Mouse (Mus musculus) megakaryocyte, embryonic 14.5 days (primary cell): Measurements from ENCODE around the gene Ypel3. TPM values are rescaled to one million over a fixed set of nuclear protein-coding genes. Genes with fewer than 3 reads are reported as not detected.

Experiments used
- H3K27me3 ChIP-seq: replicated peaks from 2 replicates; pipeline ENCODE3; 2012; ENCODE audit warnings: inconsistent platforms
- H3K36me3 ChIP-seq: replicated peaks from 2 replicates; pipeline ENCODE3; 2012; ENCODE audit warnings: low read length, inconsistent platforms, mixed read lengths
- H3K4me1 ChIP-seq: 2 replicates; pipeline ENCODE4 v1.6.1; 2012; ENCODE audit warnings: inconsistent platforms
- H3K4me3 ChIP-seq: replicated peaks from 2 replicates; pipeline ENCODE3; 2012; ENCODE audit warnings: moderate library complexity, mild to moderate bottlenecking, inconsistent platforms
- H3K9me3 ChIP-seq: 2 replicates; pipeline ENCODE4 v1.6.1; 2012; ENCODE audit warnings: inconsistent platforms
- FLI1 ChIP-seq: IDR thresholded peaks from 2 replicates; pipeline ENCODE4 v1.6.1; 2012; ENCODE audit warnings: low read length, inconsistent platforms, mixed read lengths
- GATA1 ChIP-seq: IDR thresholded peaks from 3 replicates; pipeline ENCODE4 v1.6.1; 2012; ENCODE audit warnings: mixed read lengths, low read length, inconsistent platforms, borderline replicate concordance
- polyA plus RNA-seq: library from polyadenylated mRNA; stranded (reverse); fragments of >175 nt; gene quantifications from 2 replicates; pipeline ENCODE4 v1.2.3, GENCODE M21; 2012; ENCODE audit warnings: low replicate concordance; ENCODE audit not compliant: insufficient read depth

Gene Ypel3
- polyA plus RNA-seq, 1 experiment = 284 TPM

DNA sequence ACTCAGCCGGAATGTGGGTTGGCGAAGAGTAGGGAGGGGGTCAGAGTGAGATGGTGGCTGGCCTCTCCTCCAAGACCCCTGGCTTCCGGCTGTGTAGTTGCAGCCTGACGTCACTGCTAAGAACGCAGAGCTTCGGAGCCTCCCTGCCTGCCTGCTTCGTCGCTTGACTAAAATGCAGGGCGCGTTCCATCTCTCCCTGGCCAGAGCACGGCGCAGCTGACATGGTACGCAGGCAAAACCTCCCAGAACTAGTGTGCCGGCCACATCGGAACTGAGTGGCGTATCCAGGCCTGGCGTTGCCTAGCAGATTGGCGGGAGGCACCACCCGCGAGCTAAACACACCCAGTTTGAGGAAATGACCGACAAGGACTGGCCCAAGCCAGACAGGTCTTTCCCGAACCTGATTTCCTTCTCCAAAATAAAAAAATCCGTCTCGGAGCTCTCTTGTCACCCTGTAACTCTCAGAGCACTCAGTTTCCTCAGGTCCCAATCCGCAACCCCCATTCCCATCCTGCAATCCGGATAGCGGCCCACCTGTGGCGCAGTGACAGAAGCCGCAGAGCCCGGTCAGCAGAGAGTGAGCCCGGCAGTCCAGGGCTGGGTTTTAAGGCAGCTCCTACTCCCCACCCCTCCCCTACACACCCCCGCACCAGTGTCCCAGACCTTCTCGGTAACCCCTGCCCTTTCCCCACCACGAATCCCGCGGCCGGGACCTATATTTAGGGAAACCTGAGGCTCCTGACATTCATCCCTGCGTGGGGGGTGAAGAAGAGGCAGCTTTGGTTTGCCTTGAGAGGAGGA lies 22.9 kb downstream of the Ypel3 start:
- H3K36me3 ChIP-seq = peaks cover 53% of the 10 kb centered on the region
- peaks cover 84% of the 10 kb centered on the region for H3K4me1 ChIP-seq

DNA sequence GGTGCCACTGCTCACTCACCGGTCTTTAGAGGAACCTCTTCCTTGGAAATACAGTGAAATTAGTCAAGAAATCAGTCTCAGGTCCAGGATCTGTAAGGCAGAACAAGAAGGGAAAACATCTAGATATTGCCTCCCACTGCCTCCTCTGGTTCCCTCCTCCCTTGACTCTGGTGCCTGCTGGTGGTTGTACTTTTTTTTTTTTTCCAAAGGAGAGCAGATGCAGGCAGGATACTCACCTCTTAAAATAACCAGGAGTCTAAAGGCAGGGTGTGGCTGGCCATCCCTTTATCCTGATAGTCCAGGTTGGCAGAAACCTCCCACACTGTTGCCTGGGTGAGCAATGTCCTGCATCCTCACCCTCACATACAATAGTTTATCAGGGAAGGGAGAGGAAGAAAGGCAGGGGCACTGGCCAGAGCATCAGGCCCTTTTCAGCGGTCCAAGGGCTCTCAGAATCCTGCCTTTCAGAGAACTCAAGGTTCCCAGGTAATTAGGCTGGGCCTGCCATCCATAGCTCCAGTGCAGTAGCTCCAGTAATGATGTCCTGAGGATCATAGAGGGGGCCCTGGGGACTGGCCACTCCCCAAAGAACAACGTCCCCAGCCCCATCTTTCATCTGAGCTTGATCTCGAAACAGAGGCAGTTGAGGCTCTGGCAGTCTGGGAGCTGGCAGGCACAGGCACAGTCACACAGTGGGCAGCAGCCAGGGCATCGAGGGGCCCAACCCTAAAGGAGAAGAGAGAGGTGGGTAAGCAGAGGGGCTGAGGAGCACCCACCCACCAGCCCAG lies 23.7 kb downstream of the Ypel3 start:
- Histone ChIP-seq H3K36me3 (peaks cover 48% of the 10 kb centered on the region), H3K4me3 (peak overlapping the region; percentile 96)

More for the DNA sequence above, 22.9 kb downstream of the Ypel3 start:
- H3K9me3 ChIP-seq = no peaks in the 10 kb centered on the region
- no peaks in the 10 kb centered on the region for H3K27me3 ChIP-seq
- no peak for TF ChIP-seq GATA1
- TF ChIP-seq FLI1 = no peak
- peak overlapping the region; percentile 96 for H3K4me3 ChIP-seq

DNA sequence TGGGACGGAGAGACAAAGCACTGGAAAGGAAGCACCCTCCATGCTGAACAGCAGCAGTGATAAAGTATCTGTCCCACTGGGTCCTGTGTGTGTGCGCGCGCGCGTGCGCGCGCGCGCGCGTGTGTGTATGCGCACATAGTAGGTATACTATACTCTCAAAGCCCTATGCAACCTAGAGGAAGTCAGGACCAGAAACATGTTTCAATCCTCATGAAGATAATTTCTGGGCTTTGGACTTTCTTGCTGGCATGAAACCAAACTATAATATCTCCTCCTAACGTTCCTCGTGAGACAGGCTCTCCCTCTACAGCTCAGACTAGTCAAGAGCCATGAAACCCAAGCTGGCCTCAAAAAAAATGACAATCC lies 24.3 kb downstream of the Ypel3 start:
- TF ChIP-seq FLI1 (no peak), GATA1 (no peak)
- H3K4me3 ChIP-seq = peak overlapping the region; percentile 96
- peaks cover 44% of the 10 kb centered on the region for H3K36me3 ChIP-seq
- H3K4me1 ChIP-seq = peaks cover 80% of the 10 kb centered on the region
- H3K9me3 ChIP-seq = no peaks in the 10 kb centered on the region
- H3K27me3 ChIP-seq = no peaks in the 10 kb centered on the region

More for the DNA sequence above, 23.7 kb downstream of the Ypel3 start:
- Histone ChIP-seq H3K27me3 (no peaks in the 10 kb centered on the region), H3K9me3 (no peaks in the 10 kb centered on the region), H3K4me1 (peaks cover 84% of the 10 kb centered on the region)
- TF ChIP-seq FLI1 (no peak), GATA1 (no peak)

DNA sequence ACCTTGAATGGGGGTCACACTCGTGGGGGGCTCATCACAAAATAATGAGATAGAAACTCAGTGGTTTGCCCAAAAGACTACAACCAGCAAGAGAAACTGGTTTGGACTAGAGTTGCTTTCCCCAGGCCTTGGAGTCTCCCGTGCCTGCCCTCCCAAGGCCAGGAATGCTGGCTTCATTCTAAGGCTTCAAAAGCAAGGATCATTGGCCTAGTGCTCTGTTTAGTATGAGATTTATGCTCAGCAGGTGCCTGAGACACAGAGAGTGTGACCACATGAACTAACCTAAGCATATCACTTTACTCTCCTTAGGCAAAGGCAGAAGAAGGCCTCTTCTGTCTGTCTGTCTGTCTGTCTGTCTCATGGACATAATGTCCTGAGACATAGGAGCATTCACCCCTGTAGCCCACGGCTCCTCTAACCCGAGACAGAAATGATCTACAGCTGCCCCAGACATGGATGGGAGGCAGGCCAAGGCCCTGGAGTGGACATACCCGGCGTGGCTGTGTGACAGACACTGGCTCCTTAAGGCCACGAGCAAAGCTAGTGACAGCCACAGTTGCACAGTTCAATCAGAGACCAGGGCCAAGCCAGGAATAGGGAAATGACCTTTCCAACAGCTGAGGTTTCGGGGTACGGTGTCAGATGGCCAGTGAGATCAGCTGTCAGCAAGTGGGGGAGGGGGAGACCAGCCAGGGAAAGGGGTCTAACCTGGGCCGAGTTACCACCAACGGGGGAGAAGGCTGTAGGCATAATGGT lies 25.6 kb downstream of the Ypel3 start:
- no peaks in the 10 kb centered on the region for H3K27me3 ChIP-seq
- no peaks in the 10 kb centered on the region for H3K9me3 ChIP-seq
- H3K4me3 ChIP-seq = peak overlapping the region; percentile 1
- peaks cover 40% of the 10 kb centered on the region for H3K36me3 ChIP-seq
- H3K4me1 ChIP-seq = peaks cover 72% of the 10 kb centered on the region
- TF ChIP-seq GATA1 = no peak
- TF ChIP-seq FLI1 = no peak

DNA sequence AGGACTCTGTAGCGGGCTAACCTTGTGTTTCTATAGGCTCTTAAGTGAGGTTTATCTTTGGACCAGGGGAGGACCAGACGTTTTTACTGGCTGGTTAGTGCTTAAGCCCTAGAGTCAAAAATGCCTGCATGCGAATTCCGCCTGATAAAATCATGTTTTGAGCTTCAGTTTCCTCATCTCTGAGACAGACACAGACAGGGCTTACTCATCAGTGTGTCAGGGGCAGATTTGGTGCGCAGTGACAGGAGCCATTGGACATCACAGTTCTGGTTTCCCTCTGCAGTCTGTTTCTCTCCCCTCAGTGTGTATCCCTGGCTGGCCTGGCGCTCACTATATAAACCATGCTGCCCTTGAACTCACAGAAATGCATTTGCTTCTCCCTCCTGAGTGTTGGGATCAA lies 26.4 kb downstream of the Ypel3 start:
- TF ChIP-seq FLI1 (no peak), GATA1 (no peak)
- Histone ChIP-seq H3K9me3 (no peaks in the 10 kb centered on the region), H3K36me3 (peaks cover 34% of the 10 kb centered on the region), H3K4me3 (peak overlapping the region; percentile 72), H3K27me3 (no peaks in the 10 kb centered on the region), H3K4me1 (peaks cover 76% of the 10 kb centered on the region)

DNA sequence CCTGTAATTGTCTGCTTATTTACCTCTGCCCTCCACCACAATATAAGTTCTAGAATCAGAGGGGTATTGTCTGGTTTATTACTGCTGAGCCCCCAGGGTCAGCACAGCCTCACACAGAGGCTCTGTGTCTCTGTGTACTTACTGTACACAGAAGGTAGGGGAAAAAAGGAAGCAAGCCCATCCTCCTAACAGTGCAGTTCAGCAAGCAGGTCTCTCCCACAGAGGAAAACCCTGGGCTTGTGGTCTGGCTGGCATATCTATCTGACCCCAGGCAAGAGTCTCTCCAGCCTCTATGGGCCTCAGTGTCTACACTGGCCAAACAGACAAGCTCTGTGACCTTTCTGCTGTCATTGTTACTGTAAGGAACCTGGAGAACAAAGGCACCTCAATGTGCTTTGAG lies 27.0 kb downstream of the Ypel3 start:
- peaks cover 32% of the 10 kb centered on the region for H3K36me3 ChIP-seq
- no peaks in the 10 kb centered on the region for H3K27me3 ChIP-seq
- peak overlapping the region; percentile 60 for H3K4me3 ChIP-seq
- peaks cover 82% of the 10 kb centered on the region for H3K4me1 ChIP-seq
- TF ChIP-seq FLI1 = no peak
- no peak for TF ChIP-seq GATA1
- H3K9me3 ChIP-seq = no peaks in the 10 kb centered on the region

DNA sequence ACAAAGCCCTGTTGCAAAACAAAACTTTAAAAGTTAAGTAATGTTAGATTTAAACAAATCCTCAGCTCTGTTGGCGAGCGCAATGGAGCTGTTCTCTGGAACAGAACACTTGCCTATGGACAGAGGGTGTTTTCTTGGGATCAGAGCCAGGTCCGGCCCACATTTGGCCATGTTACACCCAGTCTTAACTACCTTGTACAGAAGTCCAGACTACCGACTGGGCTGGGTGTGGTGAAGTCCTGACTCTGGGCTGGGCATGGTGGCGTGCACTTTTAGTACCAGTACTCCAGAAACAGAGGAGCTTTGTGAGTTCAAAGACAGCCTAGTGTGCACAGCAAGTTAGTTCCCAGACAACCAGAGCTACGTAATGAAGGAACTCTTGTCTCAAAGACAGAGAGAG lies 30.2 kb downstream of the Ypel3 start:
- Histone ChIP-seq H3K4me3 (no peak overlapping the region), H3K4me1 (peaks cover 69% of the 10 kb centered on the region), H3K36me3 (peaks cover 26% of the 10 kb centered on the region), H3K27me3 (peaks cover 2% of the 10 kb centered on the region), H3K9me3 (peaks cover 5% of the 10 kb centered on the region)
- TF ChIP-seq FLI1 (no peak), GATA1 (no peak)

DNA sequence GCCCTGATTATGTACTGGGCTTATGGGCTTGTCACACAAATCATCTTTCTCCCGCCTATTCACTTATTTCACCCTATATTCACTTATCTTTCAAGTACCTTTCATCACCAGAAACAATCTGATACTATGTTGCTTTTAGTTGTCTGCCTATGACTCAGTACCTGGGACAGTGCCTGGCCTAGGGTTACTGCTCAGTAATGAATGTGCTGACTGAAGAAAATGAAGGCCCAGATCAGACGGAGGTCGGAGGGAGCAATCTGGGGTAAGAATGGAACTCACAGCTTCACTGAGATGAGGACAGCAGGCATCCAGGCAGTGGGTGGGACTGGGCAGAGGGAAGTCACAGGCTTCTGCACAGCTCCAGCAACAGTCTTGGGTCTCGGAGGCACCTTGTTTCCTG lies 30.6 kb downstream of the Ypel3 start:
- Histone ChIP-seq H3K36me3 (peaks cover 22% of the 10 kb centered on the region), H3K4me3 (no peak overlapping the region), H3K4me1 (peaks cover 65% of the 10 kb centered on the region), H3K27me3 (peaks cover 6% of the 10 kb centered on the region), H3K9me3 (peaks cover 7% of the 10 kb centered on the region)
- no peak for TF ChIP-seq FLI1
- no peak for TF ChIP-seq GATA1

DNA sequence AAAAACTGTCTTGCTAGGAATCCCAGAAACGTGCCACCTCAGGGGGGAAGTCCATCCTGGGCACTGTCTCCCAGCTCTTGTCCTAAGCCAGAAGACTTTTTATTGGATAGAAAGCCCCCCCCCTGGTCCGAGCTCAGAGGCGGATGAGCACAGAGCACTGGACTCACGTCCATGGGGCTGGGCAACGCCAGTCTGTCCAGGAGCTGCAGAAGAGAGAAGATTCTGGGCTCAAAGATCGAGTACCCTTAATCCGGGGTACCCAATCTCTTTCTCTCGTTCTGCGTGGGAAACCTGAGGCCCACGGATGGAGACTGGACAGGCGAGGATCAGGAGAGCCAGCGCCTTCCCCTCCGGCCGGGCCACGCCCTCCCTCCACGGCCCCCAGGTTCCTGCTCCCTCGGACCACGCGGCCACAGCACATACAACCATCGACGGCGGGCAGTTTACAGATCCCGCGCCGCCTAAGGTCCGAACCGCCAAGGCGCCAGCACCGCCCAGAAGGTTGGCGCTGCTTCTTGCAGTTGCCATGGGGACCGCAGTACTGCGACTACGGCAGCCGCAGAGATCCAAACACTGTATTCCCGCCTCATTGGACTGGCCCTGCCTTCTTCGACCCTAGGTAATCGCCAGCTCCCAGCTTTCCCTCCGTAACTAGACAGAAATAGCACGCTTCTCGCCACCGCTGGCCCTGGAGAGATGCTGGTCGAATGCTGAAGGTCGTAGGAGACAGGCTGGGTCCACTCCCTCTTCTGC lies 32.1 kb downstream of the Ypel3 start:
- H3K4me1 ChIP-seq = peaks cover 57% of the 10 kb centered on the region
- peaks cover 20% of the 10 kb centered on the region for H3K36me3 ChIP-seq
- H3K9me3 ChIP-seq = peaks cover 7% of the 10 kb centered on the region
- TF ChIP-seq FLI1 = no peak
- no peak for TF ChIP-seq GATA1
- H3K27me3 ChIP-seq = peaks cover 18% of the 10 kb centered on the region
- peak overlapping the region; percentile 94 for H3K4me3 ChIP-seq
